Mouse (Mus musculus): ENCODE measurements around the gene Coq10b. TPM values are rescaled to one million over a fixed set of nuclear protein-coding genes. Genes with fewer than 3 reads are reported as not detected.

Gene Coq10b
- total and polyA plus RNA-seq, 3 experiments = 16.0 to 64.0 (median 26.7) TPM

DNA sequence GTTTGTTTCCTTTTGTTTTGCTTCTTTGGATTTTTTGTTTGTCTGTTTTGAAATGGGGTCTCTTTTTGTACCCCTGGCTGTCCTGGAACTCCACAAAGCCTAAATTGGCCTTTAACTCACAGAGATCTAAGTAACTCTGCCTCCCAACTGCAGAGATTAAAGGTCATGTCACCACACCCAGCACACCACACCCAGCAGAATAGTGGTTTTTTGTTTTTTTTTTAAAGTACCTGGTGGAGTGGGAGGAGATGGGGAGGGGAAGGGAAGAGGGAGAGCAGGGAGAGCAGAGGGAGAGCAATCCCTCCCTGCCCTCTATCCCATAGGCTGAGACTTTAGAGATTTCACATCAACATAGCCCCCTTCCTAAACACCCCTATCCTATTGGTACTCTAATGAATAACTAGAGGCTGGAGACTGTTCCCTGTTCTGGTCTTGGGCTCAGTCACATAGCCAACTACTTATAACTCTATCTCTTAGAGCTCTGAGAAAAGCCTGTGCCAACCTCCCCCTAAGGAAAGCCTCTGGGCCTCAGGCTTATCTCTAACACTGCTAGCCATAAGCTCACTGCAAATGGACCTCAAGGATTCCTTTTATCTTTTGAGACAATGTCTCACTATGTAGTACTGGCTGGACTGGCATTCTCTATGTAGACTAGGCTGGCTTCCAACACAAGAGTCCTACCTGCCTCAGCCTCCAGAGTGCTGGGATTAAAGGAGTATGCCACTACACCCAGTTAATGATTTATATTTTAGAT, 21.4 kb upstream of the Coq10b start:
- Histone ChIP-seq H3K27ac (no peak overlapping the region), H3K9ac (ENCODE audit: low read depth, low read length) (no peak overlapping the region), H3K4me3 (no peak overlapping the region), H3K27me3 (ENCODE audit: control insufficient read depth, insufficient read depth, low read length) (no peaks in the 10 kb centered on the region), H3K4me1 (ENCODE audit: control insufficient read depth, insufficient read depth, low read length) (peaks cover 5% of the 10 kb centered on the region; the same call in 1 of the 2 replicates), H3K36me3 (ENCODE audit: control insufficient read depth, insufficient read depth, low read length) (no peaks in the 10 kb centered on the region), H3K79me2 (replicated peaks; ENCODE audit: control insufficient read depth, insufficient read depth, low read length) (no peaks in the 10 kb centered on the region)
- no peak for DNase-seq
- intact Hi-C loops (cut with DNase I) = no loop called here
- no peak for TF ChIP-seq POLR2A (IDR thresholded peaks at IDR 0.05; ENCODE audit: insufficient read depth, low read depth, low read length)
- TF ChIP-seq EP300 (IDR thresholded peaks at IDR 0.05; ENCODE audit: insufficient read depth, low read depth, low read length) = no peak
- TF ChIP-seq CTCF (IDR thresholded peaks at IDR 0.05) = no peak

DNA sequence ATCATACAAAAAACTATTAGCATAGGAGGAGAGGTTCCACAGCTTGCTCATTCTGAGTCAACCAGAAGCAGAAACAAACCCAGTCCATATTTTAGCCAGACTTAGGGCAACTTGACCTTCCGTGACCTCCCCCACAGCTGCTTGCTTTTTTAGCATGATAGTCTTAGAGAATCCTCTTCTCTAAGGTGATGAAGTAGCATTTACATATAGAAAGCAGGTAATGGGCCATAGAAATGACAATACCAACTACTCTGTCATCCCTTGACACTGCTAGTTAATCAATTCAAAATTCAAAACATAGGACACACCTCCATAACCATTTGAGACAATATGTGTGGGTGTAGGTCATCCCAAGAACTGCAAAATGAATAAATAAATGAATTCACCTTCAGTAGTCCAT, 12.6 kb upstream of the Coq10b start:
- Histone ChIP-seq H3K27me3 (ENCODE audit: control insufficient read depth, insufficient read depth, low read length) (no peaks in the 10 kb centered on the region), H3K4me3 (no peak overlapping the region), H3K27ac (no peak overlapping the region), H3K79me2 (replicated peaks; ENCODE audit: control insufficient read depth, insufficient read depth, low read length) (no peaks in the 10 kb centered on the region), H3K4me1 (ENCODE audit: control insufficient read depth, insufficient read depth, low read length) (no peaks in the 10 kb centered on the region), H3K9ac (ENCODE audit: low read depth, low read length) (no peak overlapping the region), H3K36me3 (ENCODE audit: control insufficient read depth, insufficient read depth, low read length) (no peaks in the 10 kb centered on the region)
- 77% methylated on average over 1 of the region's 1 CpGs for WGBS
- intact Hi-C loops (cut with DNase I) = no loop called here
- TF ChIP-seq EP300 (IDR thresholded peaks at IDR 0.05; ENCODE audit: insufficient read depth, low read depth, low read length) (no peak), POLR2A (IDR thresholded peaks at IDR 0.05; ENCODE audit: insufficient read depth, low read depth, low read length) (no peak), CTCF (IDR thresholded peaks at IDR 0.05) (no peak)
- DNase-seq = no peak

DNA sequence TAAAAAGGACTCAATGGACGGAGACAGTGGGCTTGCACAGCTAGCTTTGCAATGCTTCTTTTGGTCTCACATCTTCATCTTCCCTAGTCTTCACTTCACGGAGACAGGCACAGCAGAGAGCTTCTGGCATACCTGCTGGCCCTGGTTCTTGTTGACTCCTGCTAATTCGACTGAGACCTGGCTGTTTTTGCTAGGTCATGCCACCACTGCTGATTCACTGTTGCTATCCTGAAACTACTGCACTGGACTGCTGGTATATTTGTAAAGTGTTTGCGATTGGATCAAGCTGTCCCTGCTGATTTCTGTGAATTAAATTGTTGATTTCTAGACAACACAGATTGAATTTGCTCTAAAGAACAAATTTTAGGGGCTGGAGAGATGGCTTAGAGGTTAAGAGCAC, 10.9 kb upstream of the Coq10b start:
- H3K79me2 ChIP-seq (replicated peaks; ENCODE audit: control insufficient read depth, insufficient read depth, low read length) = no peaks in the 10 kb centered on the region
- no peaks in the 10 kb centered on the region for H3K36me3 ChIP-seq (ENCODE audit: control insufficient read depth, insufficient read depth, low read length)
- no peaks in the 10 kb centered on the region for H3K27me3 ChIP-seq (ENCODE audit: control insufficient read depth, insufficient read depth, low read length)
- no peak overlapping the region for H3K27ac ChIP-seq
- no peak overlapping the region for H3K4me3 ChIP-seq
- H3K4me1 ChIP-seq (ENCODE audit: control insufficient read depth, insufficient read depth, low read length) = no peaks in the 10 kb centered on the region
- no peak for TF ChIP-seq CTCF (IDR thresholded peaks at IDR 0.05)
- no peak for TF ChIP-seq EP300 (IDR thresholded peaks at IDR 0.05; ENCODE audit: insufficient read depth, low read depth, low read length)
- no peak for TF ChIP-seq POLR2A (IDR thresholded peaks at IDR 0.05; ENCODE audit: insufficient read depth, low read depth, low read length)
- 84% methylated on average over 4 of the region's 4 CpGs for WGBS
- no peak overlapping the region for H3K9ac ChIP-seq (ENCODE audit: low read depth, low read length)
- DNase-seq = no peak
- intact Hi-C loops (cut with DNase I) = no loop called here

DNA sequence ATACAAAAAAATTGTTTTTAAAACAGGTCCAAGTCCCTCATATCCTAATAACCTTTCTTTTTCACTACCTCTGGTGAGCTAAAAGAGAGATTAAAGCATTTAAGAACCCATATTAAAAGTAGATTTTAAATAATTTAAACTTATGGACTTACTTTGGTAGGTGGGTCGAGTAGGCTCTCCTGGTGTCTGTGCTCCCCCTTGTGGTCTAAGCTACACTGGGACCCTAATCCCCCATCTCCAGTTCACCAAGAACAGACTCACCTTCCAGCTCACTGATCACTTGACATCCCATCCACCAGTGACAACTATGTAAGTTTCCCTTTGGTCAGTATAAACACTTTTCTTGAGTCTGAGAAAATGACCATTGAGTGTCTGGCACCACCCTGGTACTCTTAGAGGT, 10.3 kb upstream of the Coq10b start:
- no peak for TF ChIP-seq POLR2A (IDR thresholded peaks at IDR 0.05; ENCODE audit: insufficient read depth, low read depth, low read length)
- peak; percentile 35 for TF ChIP-seq CTCF (IDR thresholded peaks at IDR 0.05)
- Histone ChIP-seq H3K27me3 (ENCODE audit: control insufficient read depth, insufficient read depth, low read length) (no peaks in the 10 kb centered on the region), H3K27ac (no peak overlapping the region), H3K9ac (ENCODE audit: low read depth, low read length) (no peak overlapping the region), H3K4me3 (no peak overlapping the region), H3K36me3 (ENCODE audit: control insufficient read depth, insufficient read depth, low read length) (no peaks in the 10 kb centered on the region), H3K4me1 (ENCODE audit: control insufficient read depth, insufficient read depth, low read length) (no peaks in the 10 kb centered on the region), H3K79me2 (replicated peaks; ENCODE audit: control insufficient read depth, insufficient read depth, low read length) (no peaks in the 10 kb centered on the region)
- DNase-seq = no peak
- 50% methylated on average over 1 of the region's 1 CpGs for WGBS
- intact Hi-C loops (cut with DNase I) = no loop called here

GRCm38 (mm10) chr1:55043164-55043563, 9.4 kb upstream of the Coq10b start:
- Histone ChIP-seq H3K27ac (no peak overlapping the region), H3K4me3 (no peak overlapping the region), H3K79me2 (replicated peaks; ENCODE audit: control insufficient read depth, insufficient read depth, low read length) (no peaks in the 10 kb centered on the region), H3K27me3 (ENCODE audit: control insufficient read depth, insufficient read depth, low read length) (no peaks in the 10 kb centered on the region), H3K4me1 (ENCODE audit: control insufficient read depth, insufficient read depth, low read length) (no peaks in the 10 kb centered on the region), H3K36me3 (ENCODE audit: control insufficient read depth, insufficient read depth, low read length) (no peaks in the 10 kb centered on the region), H3K9ac (ENCODE audit: low read depth, low read length) (no peak overlapping the region)
- DNase-seq = no peak
- TF ChIP-seq CTCF (IDR thresholded peaks at IDR 0.05) (no peak), EP300 (IDR thresholded peaks at IDR 0.05; ENCODE audit: insufficient read depth, low read depth, low read length) (no peak), POLR2A (IDR thresholded peaks at IDR 0.05; ENCODE audit: insufficient read depth, low read depth, low read length) (no peak)
- intact Hi-C loops (cut with DNase I) = no loop called here
- WGBS = 74% methylated on average over 3 of the region's 3 CpGs

DNA sequence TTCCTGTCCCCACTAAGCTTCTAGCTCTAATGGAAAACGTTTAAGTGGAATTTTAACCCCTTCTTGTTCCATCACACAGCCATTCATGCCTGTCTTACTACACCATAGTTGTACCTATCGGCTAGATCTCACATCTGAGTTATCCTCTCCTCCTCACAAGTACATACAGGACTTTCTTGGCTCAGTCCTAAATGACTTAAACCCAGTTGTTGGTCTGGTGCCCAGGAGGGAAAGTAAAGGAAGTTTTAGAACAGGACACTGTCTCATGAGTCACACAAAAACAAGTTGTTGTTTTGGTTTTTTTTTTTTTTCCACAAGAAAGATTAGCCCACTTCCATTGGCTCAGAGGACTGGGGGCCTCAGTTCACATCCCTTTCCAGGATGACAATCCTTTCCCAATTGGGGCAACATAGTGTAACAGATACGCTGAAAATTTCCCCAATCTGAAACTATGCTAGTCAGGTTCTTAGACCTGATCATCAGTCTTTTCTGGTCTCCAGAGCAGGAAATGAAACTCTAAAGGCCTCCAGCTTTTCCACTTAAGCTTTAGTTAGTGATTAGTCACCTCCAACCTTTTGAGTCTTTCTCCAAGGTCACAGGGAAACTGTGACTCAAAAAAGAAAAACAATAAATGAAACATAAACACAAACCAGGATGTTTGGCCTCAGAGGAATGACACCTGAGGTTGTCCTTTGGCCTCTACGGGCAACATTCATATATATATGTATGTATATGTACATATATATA, 3.6 kb upstream of the Coq10b start:
- peaks cover 4% of the 10 kb centered on the region; the same call in 1 of the 2 replicates for H3K36me3 ChIP-seq (ENCODE audit: control insufficient read depth, insufficient read depth, low read length)
- no peak overlapping the region for H3K4me3 ChIP-seq
- intact Hi-C loops (cut with DNase I) = no loop called here
- H3K27me3 ChIP-seq (ENCODE audit: control insufficient read depth, insufficient read depth, low read length) = no peaks in the 10 kb centered on the region
- DNase-seq = no peak
- H3K27ac ChIP-seq = no peak overlapping the region
- no peak overlapping the region for H3K9ac ChIP-seq (ENCODE audit: low read depth, low read length)
- no peaks in the 10 kb centered on the region; the same call in 1 of the 2 replicates for H3K79me2 ChIP-seq (replicated peaks; ENCODE audit: control insufficient read depth, insufficient read depth, low read length)
- TF ChIP-seq POLR2A (IDR thresholded peaks at IDR 0.05; ENCODE audit: insufficient read depth, low read depth, low read length) (no peak), EP300 (IDR thresholded peaks at IDR 0.05; ENCODE audit: insufficient read depth, low read depth, low read length) (no peak), CTCF (IDR thresholded peaks at IDR 0.05) (no peak)
- WGBS = 49% methylated on average over 4 of the region's 4 CpGs
- peaks cover 1% of the 10 kb centered on the region for H3K4me1 ChIP-seq (ENCODE audit: control insufficient read depth, insufficient read depth, low read length)

Data from heart, adult 2 months (tissue).